Mouse (Mus musculus) heart, adult 18-20 months (tissue): ENCODE measurements around the gene Plch1. TPM values are rescaled to one million over a fixed set of nuclear protein-coding genes. Genes with fewer than 3 reads are reported as not detected.
A peak's percentile ranks its signal among the peaks of the same experiment; 100 is the strongest.

Source experiments
- DNase-seq, 2 experiments: peaks; one replicate each; pipeline ENCODE4 v3.0.0; 2021 to 2022; ENCODE audit warnings: mixed read lengths in 1 of 2
- long read RNA-seq, 2 experiments: library from polyadenylated mRNA; stranded (forward); transcript quantifications; one replicate each; pipeline ENCODE4 v2.0.0; 2021
- total RNA-seq, 2 experiments: library from RNA; stranded (reverse); gene quantifications; 2 replicates each; pipeline ENCODE4 v1.2.3; 2021

Gene Plch1
- under 1 TPM; 0.05 to 0.23 TPM for total RNA-seq
- long read RNA-seq, experiment 1: 0 reads
- long read RNA-seq, experiment 2: 0 reads

DNA sequence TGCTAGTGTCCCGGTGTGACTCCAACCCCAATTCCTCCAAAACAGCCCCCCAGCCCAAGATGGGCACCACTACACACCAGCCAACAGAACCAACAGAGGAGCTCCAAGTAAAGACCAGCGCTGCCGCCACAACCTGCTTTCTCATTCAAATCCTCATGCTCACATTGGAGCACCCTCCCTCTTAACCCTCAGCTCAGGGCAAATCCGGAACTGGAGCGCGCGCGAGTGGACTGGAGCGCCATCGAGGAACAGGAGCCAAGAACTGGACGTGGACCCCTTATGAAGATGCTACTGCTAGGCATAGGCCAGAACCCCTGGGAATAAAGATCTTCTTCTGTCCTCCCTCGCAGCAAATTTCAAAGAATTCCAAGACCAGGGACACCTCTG is at the start of gene Plch1:
Gene Plch1, minus strand, starts transcription at position 164 of the 387 bp plus-strand sequence.
- peak; percentile 5 to 34 for DNase-seq

DNA sequence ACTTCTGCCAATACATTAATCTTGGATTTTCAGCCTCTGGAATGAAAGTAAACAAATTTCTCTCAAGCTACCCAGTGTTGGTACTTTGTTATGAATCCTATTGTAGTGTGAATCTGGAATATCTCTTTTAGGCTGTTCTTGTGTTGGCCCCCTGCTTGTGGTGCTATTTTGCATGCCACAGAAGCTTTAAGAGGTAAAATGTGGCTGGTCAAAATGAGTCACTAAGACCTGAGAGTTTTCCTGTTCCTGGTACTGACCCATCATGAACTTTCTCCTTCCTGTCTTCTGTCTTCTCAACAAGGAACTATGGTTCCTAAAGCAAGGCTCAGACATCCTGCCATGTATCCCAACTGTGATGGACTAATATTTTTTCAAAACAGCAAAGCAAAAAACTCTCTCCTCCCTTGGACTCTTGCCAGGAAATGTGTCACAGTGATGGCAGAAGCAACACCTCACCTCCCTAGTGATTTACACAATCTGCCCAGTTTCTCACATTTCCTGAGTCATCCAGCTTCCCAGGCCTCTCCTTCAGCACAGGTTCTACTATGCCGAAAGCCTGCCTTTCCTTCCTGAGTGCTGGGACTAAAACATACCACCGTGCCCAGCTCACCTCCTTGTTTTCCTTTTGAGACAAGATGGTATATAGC is 42.1 kb upstream of the Plch1 start:
- peak; percentile 6 to 7 for DNase-seq

DNA sequence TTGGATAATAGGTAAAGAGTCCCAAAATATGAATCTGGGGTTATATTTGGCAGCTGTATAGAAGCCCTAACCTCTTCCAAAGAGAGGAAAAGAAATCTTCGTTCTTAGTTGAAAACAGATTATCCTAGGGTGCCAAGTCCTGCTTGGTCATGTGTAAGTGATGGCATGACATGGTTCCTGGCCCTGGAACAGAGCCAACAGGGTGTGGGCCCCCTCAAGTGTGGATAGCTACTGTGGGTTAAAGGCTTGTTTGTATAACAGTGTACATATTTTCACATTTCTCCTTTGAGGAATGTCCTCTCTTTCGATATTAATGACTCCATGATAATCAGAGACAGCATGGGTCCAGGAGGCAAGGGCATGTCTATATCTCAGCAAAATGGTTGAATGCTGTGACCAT is 39.7 kb upstream of the Plch1 start:
- DNase-seq: no peak

DNA sequence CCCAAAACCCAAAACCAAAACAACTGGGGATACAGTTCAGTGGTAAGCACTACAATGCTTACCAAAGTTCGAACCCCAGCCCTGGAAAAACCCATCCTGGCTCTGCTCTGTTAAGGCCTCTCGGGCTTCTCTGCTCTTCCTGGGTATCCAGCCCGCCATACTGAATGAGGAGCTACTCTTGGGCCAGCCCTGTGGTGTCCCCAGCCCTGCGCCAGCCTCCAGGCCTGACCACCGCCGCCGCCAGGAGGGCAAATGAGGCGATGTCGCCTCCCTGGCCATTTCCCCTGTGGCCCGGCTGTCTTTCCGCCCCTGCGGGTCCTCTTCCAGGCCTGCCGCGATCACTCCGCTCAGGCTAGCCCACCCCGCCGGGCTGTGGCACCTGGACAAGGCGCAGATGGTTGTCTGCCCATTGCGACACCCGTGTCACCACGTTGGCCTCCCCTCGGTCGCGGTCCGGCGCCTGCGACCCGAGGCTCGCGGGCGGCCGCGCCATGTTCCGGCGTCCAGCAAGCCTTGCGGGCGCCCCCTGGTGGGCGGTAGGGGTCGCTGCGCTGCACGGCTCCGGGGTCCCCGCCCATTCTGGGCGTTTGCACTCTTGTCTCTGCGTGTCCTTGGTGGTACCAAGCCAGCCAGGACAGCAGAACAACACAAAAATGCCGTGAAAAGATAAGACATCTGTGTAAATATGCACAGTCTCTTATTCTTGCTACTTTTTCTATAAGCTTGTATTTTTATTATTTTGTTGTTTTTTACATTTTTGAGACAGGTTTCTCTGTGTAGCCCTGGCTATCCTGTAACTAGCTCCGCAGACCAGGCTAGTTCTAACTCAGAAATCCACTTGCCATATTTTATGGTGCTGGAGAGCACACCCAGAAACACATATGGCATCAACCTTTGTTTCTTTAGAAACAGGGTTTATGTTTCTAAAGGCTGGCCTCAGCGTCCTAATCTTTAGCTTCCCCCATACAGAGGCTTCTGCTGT is 29.9 kb upstream of the Plch1 start, which contains the start of gene E130311K13Rik:
Gene E130311K13Rik, minus strand, starts transcription at position 595 of the 982 bp plus-strand sequence.
- peak; percentile 91 to 92 for DNase-seq

DNA sequence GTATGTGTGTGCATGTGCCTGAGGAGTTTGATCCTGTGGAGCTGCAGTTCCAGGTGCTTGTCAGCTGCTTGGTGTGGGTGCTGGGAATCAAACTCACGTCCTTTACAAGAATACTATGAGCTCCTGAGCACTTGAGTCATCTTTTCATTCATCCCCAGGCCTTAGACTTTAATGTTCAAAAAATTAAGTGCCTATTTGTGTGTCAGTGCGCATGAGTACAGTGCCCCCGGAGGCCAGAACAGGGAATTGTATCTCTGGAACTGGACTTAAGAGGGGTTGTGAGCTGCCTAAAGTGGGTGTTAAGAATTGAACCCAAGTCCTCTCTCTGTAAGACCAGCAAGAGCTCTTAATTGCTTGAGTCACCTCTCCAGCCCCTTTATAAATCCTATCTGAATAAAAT is 20.4 kb upstream of the Plch1 start:
- DNase-seq: peak in 1 of 2 experiments; percentile 26

DNA sequence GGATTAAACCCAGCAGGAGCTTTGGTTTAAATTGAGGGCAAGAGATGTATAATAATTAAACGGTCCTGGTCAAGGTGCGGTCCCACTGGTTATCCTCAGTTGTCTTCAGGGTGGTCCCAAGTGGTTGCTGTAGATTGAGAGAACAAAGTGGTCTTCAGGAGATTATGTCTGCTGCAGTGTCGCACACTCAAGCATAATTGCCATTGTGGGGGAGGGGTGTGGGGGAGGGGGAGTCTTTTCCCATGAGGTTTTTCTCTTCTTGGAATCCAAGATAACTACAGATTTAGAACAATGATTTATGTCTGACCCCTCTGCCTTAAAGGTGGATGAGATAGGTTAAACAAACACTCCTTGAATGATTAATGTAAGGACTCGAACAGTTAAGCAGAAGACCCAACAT is 11.0 kb upstream of the Plch1 start:
- no peak for DNase-seq

DNA sequence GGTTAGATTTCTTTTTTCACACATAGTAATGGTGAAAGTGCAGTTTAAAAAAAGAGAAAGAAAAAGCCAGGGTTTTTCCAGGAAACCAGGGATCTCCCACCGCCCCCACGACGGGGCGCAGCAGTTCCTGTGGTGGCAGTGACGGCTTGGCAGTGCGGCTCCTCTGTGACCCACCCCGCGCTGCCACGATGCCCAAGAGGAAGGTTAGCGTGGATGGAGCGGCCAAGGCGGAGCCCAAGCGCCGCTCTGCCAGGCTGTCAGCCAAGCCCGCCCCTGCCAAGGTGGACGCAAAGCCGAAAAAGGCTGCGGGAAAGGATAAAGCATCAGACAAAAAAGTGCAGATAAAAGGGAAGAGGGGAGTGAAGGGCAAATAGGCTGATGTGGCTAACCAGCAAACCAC is 6.0 kb upstream of the Plch1 start:
- no peak for DNase-seq

DNA sequence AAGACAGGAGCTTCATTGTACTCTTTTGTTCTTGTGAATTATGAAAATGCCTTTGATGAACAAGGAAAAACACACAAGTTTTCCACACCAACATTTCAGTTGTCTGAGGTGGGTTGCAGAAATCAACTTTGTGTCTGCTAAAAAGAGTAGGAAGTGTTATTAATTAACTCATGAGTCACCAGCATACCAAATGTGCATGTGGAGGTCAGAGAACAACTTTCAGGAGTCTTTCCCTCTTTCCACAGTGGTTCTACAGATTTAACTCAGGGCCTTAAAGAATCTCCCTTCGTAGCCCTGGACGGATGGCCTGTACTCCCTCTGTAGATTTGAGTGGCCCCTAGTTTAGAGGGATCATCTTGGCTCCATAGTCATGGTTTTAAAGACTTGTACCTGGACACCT is 4.9 kb upstream of the Plch1 start:
- no peak for DNase-seq

DNA sequence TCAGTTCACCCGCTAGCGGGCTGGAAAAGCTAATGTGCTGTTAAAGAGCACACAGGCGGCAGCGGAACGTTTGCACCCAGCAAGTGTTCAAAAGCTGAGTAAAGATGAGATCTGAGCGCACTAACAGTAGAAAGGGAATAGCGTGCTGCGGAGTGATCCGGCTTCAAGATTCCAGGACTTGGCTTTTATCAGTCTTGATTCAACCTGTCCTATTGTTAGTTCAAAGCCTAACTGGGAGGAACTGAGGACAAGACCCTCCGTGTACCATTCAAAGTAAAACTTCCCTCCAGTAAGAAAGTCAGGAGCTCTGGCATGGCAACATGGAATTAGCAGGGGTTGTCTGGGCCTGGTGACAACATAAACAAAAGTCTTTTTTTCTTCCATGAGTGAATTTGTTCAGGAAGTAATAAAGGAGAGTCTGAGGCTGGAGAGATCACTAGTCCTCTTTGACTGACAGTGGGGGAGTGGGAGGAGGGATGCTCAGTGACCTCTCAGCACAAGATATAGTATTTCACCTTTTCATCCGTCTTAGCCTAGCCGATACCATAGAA is 824 bp upstream of the Plch1 start:
- DNase-seq: no peak

DNA sequence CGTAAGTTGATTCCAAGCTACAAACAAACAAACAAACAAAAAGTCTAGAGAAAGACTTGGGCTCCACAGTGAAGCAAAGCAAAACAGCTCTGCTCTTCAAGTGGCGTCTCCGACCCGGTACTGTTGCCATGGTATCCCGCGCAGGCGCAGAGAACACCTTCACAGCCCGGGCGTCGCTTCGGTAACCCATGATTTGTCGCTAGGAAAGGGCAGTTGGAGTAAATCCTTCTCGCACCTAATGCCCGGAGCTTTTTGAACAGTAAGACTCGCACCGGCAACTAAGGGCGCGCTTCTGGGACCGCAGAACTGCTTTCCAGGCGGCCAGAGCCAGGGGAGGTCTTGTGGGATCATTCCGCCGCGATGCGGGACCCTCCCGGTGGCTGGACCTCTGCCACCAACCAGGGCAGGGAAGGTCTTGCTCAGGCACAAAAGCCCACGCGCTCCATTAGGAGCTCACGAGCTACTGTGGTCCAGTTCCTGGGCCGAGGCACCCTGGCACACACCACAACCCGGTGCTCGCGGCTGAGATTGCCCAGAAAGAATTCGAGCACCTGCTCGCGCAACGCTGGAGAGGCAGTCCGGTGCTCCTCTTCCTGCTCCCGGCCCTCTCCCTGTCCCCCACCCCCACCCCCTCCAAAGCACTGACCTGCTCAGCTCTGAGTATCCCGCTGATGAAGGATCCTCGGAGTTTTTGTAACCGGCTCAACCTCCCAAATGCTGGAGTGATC is 527 bp downstream of the Plch1 start:
- peak; percentile 57 to 75 for DNase-seq

DNA sequence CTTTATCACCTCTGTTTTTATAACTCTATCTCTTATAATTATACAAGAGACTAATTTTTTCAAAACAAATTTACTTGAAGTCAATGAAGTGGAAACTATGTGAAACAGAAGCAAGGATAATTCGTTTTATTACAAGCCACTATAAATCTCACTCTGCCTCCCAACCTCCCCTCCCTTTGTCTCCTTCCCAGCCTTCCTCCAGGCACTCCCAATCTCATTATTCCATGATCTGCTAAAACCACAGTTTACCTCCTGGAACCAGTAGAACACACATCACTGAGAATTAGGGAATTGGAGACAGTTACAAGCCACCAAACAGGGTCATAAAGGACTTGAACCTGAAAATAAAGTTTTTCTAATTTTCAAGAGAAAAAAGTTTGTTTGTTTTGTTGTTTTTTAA is 2.1 kb downstream of the Plch1 start:
- no peak for DNase-seq

DNA sequence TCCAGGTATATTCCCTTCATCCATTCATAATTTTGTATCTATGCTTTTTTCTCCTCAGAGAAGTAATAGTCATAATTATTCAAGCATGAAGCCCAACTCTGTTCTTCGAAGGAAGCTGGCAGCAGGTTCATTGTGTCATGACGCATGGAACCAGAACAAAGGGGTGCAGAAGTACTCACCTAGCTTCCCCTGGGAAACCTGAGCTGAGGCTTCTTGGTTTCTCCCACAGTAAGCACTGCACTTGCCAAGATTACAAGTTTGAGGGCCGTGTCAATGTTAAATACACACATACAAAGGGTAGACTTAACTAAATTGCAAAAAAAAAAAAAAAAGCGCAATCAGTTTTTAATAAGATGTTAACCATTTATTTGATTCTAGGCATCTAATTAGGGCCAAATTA is 3.0 kb downstream of the Plch1 start:
- DNase-seq: no peak

DNA sequence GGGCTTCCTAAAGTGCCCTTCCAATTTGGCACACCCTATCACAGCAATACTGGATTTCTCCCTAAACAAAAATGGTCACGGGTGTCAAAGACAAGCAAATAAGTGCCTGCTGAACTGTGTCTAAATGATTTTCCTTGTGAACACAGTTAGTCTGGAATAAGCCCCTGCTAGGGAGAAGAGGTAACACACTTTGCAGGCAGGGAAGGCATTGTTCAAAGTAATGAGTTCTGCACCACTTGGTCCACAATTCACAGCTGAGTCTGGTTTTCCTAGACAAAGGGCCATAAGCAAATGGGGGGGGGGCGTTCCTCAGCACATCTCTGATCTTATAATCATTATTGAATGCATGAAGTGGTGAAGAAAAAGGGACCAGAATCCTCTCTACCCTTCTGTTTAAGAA is 3.5 kb downstream of the Plch1 start:
- no peak for DNase-seq

DNA sequence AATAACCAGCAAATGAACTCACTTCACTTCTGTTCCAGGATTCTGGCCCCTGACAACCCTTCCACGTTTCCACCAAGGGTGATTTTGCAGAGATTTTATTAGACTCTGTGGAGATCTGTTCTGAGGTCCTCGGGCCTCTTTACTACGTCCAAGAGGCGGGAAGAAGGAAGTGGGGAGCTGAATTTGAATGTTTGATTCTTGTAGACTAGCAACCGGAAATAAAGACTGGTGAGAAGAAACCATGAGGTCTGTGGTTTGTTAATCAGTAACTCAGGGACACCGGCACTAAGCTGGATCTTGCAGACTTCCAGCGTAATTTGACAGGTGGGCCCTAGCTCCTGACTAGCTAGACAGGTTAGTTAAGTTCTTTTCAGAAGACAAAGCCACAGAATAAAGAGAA is 5.6 kb downstream of the Plch1 start:
- DNase-seq: no peak

DNA sequence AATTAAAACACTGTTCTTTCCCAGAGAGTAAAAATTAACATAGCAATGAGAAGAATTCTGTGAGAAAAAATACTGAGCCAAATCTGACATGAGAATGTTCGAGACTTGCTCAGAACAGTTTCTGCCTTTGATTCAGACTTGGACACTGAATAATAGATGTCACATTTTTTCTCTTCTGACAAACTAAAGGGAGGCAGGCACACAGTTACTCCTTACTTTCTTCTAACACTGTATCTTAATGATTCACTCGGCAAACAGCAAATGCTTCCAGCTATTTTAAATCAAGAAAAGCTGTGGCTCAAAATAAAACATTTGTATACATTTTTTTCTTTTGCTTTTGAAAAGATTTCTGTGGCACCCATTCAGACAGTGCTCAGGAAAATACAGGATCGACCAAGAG is 7.1 kb downstream of the Plch1 start:
- no peak for DNase-seq

DNA sequence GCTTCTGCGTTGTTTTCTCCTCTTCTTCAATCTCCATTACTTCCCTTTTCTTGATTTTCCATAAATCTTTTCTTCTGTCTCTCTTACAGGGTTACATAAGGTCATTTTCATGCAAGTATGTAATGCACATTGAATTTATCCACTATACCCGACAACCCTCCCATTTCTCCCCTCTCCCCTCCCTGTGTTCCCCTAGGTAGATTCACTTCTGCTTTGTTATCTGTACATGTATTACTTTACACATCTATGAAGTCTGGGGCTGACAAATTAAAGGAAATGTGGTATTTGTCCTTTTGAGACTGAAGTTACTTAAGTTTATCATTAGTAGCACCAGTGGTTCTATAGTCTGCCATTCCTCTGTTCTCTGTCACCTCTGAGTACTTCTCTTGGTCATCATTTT is 18.2 kb downstream of the Plch1 start:
- no peak for DNase-seq

DNA sequence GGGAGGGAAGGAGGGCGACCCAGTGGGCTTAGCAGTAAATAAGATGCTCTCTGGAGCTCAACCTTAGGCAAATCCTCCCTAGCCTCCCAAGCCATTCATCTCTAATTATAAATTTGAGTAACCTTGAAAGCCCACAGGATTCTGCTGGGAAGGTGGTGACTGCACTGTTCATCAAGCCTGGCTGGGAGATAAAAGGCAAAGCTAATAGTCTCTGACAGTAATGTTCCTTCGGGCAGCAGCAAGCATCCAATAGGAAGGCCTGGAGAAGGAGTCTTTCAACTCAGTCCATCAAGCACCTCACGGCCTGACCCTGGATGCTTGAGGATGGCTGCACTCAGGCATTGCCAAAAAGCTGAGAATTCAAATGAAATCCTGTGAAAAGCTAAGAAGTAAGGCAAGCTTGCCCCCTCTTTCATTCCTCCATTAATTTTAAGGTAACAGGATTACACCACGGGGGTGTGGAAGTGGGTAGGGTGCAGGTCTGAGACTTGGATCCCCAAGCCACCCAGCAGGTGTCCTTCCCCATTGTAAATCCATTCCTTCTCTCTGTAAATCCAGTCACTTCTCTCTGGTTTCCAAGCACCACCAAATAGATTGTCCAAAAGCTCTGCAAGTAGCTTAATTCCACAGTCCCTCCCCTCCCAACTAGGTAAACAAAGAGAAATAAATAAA is 20.1 kb downstream of the Plch1 start:
- DNase-seq: no peak

DNA sequence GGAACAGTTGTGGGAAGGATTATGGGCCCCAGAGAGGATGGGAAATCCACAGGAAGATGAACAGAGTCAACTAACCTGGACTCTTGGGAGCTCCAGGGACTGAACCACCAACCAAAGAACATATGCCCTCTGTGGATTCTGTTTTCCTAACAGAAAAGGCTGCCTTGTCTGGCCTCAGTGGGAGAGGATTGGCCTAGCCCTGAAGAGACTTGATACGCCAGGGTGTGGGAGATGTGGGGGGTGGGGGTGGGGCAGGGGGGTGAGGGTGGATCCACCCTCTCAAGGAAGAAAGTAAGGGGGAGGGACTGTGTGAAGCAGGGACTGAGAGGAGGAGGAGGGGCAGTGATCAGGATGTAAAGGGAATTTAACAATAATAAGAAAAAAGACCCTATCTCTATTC is 26.5 kb downstream of the Plch1 start:
- no peak for DNase-seq

DNA sequence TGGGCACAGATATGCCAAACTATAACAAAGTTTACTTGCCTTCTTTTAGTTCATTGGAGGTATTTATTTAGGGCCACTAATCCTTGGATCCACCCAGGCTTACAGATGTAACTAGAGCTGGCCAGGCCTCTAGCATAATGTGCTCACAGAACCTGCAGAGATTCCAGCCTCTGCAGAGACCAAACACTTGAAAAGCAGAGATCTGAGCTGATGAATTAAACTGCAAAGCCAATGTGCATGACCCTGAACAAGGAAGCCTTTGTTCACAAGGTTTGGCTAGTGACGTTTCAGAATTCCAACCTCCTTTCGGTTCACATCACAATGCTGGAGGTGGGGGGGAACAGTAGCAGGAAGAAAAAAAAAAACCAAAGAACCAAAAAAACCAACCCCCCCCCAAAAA is 28.0 kb downstream of the Plch1 start:
- no peak for DNase-seq

DNA sequence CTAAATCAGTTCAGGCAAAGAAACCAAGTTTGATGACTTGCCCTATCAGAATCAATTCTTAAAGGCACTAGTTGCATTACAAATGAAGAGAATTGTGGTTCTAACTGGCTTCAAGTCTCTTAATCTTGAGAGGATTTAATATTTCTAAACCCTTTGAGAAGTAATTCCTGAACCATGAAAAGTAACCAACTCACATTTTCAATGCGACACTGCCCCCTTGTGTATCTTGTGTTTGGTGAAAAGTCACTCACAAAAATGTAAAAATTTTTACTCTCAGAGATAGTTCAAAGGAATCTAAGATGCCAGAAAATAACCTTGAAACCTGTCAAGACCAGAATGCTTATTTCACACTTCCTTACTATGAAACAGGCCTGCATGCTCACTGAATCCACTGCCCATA is 31.0 kb downstream of the Plch1 start:
- peak in 1 of 2 experiments; percentile 54 for DNase-seq

DNA sequence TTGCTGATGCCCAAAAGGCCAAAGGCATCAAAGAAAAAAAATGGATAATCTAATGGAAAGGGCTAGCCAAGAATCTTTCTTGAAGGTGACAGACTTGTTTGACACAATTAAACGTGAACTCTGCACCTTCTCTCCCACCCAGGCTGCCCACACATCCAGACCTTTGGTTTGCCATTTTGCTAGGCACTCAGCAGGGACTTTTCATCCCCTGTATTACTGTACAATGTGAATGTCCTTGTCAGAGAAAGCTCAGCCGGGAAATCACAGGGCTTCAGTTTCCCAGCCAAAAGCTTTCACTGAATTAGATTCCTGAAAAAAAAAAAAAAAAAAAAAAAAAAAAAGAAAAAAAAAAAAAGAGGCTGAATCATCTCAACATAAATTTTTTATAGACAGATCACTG is 34.2 kb downstream of the Plch1 start:
- DNase-seq: no peak

DNA sequence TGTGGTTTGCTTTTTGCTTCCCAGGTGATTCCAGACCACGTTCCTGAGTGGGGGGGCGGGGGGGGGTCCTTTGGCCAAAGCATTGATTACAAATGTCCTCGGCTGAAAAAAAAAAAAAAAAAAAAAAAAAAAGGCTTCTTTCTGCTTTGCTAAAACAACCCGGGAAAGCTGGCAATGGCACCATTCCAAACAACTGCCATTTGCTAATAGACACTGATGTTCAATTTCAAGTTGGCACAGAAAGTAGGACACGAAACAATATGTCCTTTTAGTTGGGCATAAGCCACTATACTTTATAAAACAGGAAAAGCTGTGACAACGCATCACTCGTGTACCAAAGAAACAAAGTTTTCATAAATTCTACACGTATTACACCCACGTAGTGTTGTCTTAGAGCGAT is 36.6 kb downstream of the Plch1 start:
- DNase-seq: no peak
